Mouse (Mus musculus) gastrocnemius, adult 18-20 months (tissue): ENCODE results near the gene Il2rg. TPM values are rescaled to one million over a fixed set of nuclear protein-coding genes. Genes with fewer than 3 reads are reported as not detected.

ENCODE experiments used
- DNase-seq: peaks from one replicate; pipeline ENCODE4 v3.0.0; 2021; ENCODE audit warnings: low spot score
- total RNA-seq, 2 experiments: library from RNA; stranded (reverse); gene quantifications; 2 replicates each; pipeline ENCODE4 v1.2.3; 2021

The Il2rg gene
- total RNA-seq, 2 experiments from 2014 or later: 1.1 to 1.6 TPM

GRCm38 (mm10) chrX:101263892-101264291 lies 4.2 kb downstream of the Il2rg start, which contains the start of gene Gm614:
TSS of gene Gm614 (minus strand) at chrX:101263992.
- DNase-seq: no peak

GRCm38 (mm10) chrX:101260441-101261325 lies 7.4 kb downstream of the Il2rg start:
- no peak for DNase-seq

- DNase-seq: no peak
These were observed 11.5 kb downstream of the Il2rg start for GRCm38 (mm10) chrX:101256603-101257002.

GRCm38 (mm10) chrX:101254740-101255139 lies 13.3 kb downstream of the Il2rg start:
- DNase-seq: no peak

GRCm38 (mm10) chrX:101253952-101254729 lies 13.9 kb downstream of the Il2rg start, which contains the start of gene Foxo4:
TSS of gene Foxo4 (plus strand) at chrX:101254528.
- peak; percentile 87 for DNase-seq

- DNase-seq: no peak
These were observed 23.0 kb downstream of the Il2rg start for GRCm38 (mm10) chrX:101245011-101245410.

GRCm38 (mm10) chrX:101222796-101223162 lies 45.3 kb downstream of the Il2rg start:
- DNase-seq: no peak

GRCm38 (mm10) chrX:101221834-101222795 lies 45.9 kb downstream of the Il2rg start, which contains the start of gene Snx12:
TSS of gene Snx12 (minus strand) at chrX:101222563.
- DNase-seq: peak; percentile 85

Other genes with a start within 250 kb of the Il2rg start
- gene Tex11, start 208.6 kb downstream of the Il2rg start, total RNA-seq: not detected
- not detected for gene Slc7a3, start 182.2 kb downstream of the Il2rg start, total RNA-seq
- 10 to 100 TPM; 27.9 to 31.1 TPM for gene Snx12, start 45.7 kb downstream of the Il2rg start, total RNA-seq
- 100 to 1,000 TPM; 124 to 135 TPM for gene Foxo4, start 13.7 kb downstream of the Il2rg start, total RNA-seq
- gene Gm614, start 4.3 kb downstream of the Il2rg start, total RNA-seq: not detected
- gene Gm20489, start 768 bp upstream of the Il2rg start, total RNA-seq: not detected
- gene Med12, start 5.8 kb upstream of the Il2rg start, total RNA-seq: 10 to 100 TPM; 15.8 to 16.1 TPM
- gene Nlgn3, start 30.9 kb upstream of the Il2rg start, total RNA-seq: under 1 TPM; 0.07 to 0.14 TPM
- gene Gjb1, start 108.1 kb upstream of the Il2rg start, total RNA-seq: under 1 TPM; 0.34 to 0.83 TPM
- 10 to 100 TPM in 1 of 2 experiments, 1 to 10 TPM in 1; 8.9 to 11.8 TPM for gene Zmym3, start 152.6 kb upstream of the Il2rg start, total RNA-seq
- gene Nono, start 161.1 kb upstream of the Il2rg start, total RNA-seq: 10 to 100 TPM; 36.1 to 52.8 TPM
- 100 to 1,000 TPM; 154 to 155 TPM for gene Itgb1bp2, start 180.8 kb upstream of the Il2rg start, total RNA-seq